Mouse (Mus musculus) myocyte (in vitro differentiated cells): Measurements from ENCODE around the gene Trim28.

Source experiments
- CEBPB ChIP-seq: IDR thresholded peaks from 2 replicates; pipeline ENCODE4 v1.6.1; 2011; ENCODE audit warnings: mild to moderate bottlenecking, moderate library complexity; ENCODE audit not compliant: poor library complexity, insufficient read depth, severe bottlenecking
- MAX ChIP-seq: IDR thresholded peaks from one replicate; pipeline ENCODE4 v1.6.1; 2011; ENCODE audit warnings: low read depth, mild to moderate bottlenecking, control low read depth
- MYOD1 ChIP-seq, 3 experiments: IDR thresholded peaks; one replicate each; pipeline ENCODE4 v1.6.1; 2011; ENCODE audit warnings: control low read depth in 2 of 3, low read depth in 2 of 3, mild to moderate bottlenecking in 2 of 3, moderate library complexity in 1 of 3; ENCODE audit not compliant: insufficient read length in 2 of 3, control insufficient read depth in 1 of 3
- POLR2A ChIP-seq: IDR thresholded peaks from one replicate; pipeline ENCODE4 v1.6.1; 2011; ENCODE audit warnings: low read depth, mild to moderate bottlenecking, control low read depth, moderate library complexity; ENCODE audit not compliant: insufficient read length
- POLR2AphosphoS2 ChIP-seq: IDR thresholded peaks from one replicate; pipeline ENCODE4 v1.6.1; 2011; ENCODE audit warnings: low read depth, control low read depth; ENCODE audit not compliant: insufficient read length
- USF1 ChIP-seq: IDR thresholded peaks from one replicate; pipeline ENCODE4 v1.6.1; 2011; ENCODE audit warnings: low read depth, mild to moderate bottlenecking, control low read depth, moderate library complexity

GRCm38 (mm10) chr7:12993148-12993547 lies 5.8 kb upstream of the Trim28 start:
- TF ChIP-seq POLR2A (no peak), MAX (no peak), CEBPB (no peak), USF1 (no peak), MYOD1 (IDR thresholded peaks at IDR 0.05; ENCODE audit: control insufficient read depth in 1 of 3, insufficient read length in 2 of 3, low read depth in 2 of 3) (no peak), POLR2AphosphoS2 (no peak)
